Mouse (Mus musculus): ENCODE results near the gene Ccdc17.

Gene Ccdc17

DNA sequence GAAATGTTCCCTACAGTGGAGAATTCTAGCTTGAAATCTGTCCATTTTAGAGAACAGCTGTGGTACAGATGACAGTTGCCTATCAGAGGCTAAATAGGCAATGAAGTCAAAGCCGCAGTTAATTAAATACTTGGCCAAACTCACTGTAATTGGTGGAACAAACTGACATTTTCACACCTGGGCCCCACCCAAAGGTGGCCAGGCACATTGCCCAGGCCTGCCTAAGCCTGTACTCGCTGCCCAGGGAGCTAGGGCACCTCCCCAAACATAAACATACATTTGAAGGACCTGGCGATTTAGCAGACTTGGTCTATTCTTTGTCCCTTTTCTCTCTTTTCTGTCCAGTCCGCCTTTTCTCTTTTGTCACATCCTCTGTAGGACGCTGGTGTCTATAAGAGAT lies at the start of gene Ccdc17:
Ccdc17 (plus strand) TSS at position 276 of the 400 bp plus-strand sequence.
- no peak for DNase-seq

DNA sequence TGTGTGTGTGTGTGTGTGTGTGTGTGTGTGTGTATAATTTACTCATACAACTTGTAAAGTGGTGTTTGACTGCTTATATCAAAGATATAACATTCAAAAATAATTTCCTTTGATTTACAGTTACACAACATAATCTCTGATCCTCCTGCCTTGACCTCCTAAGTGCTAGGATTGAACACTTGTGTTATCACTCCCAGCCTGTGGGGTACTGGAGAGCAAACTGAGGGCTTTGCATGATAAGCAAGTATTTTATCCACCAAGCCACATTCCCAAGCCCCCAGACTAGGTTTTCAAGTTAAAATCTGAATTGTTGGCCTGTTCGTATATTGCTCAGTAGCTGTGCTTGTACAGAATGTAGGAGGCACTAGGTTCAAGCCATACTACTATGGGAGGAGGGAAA lies 46.0 kb upstream of the Ccdc17 start:
- DNase-seq = no peak

DNA sequence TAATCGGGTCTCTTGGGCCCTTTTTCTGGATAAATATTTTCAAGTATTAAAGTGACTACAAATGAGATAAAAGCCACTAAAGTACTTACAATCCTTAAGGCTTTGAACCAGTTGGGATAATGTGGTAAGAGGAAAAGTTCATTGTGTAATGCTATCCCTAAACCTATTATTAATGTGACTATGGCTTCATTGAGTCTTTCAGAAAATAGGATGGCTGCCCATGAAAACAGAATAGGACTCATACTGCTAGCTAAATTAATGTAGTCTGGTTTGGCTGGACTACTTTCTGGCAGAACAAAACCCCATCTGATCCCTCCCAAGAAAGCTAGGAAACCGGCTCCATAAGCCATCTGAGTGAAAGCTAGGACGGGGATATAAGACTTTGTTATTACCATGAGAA lies 43.4 kb upstream of the Ccdc17 start:
- DNase-seq = no peak

DNA sequence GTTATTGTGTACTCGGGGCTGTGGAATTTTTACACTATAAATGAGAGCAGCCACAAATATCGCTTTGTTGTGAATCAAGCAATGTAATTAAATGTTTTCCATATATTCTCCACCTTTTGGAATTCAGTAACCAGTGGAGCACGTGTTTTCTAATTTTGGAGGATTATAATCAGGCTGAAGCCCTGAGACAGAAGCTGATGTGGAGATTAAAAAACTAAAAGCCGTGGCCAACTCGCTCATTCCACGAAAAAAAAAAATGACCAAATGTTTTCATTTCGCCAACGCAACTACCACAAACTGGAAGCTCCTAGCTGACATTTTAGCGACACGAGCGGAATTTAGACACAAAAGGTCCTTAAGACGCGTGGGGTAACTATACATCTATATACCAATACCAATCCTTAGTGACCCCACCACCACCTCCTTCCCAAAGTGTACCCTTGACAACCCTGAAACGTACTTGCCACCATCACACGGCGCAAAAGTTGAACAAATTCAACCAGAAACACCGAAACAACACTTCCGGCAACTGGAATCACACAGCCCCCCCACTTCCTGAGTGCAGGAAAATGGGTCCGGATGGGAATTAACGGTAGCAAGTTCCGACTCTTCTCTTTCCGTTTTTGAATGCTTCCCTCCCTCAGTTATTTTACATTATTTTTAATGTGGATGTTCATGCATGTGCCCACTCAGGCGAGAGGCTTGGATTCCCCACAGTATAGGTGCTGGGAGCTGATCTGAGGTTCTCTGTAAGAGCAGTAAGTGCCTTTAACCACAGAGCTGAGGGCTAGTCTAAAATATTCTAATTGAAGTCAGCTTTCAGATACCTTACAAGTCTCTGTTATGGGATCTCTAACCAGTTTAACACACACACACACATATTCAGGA lies 40.8 kb upstream of the Ccdc17 start, which contains the start of gene Tmem69:
Tmem69 (minus strand) TSS at position 524 of the 888 bp plus-strand sequence.
- DNase-seq = peak; percentile 77

DNA sequence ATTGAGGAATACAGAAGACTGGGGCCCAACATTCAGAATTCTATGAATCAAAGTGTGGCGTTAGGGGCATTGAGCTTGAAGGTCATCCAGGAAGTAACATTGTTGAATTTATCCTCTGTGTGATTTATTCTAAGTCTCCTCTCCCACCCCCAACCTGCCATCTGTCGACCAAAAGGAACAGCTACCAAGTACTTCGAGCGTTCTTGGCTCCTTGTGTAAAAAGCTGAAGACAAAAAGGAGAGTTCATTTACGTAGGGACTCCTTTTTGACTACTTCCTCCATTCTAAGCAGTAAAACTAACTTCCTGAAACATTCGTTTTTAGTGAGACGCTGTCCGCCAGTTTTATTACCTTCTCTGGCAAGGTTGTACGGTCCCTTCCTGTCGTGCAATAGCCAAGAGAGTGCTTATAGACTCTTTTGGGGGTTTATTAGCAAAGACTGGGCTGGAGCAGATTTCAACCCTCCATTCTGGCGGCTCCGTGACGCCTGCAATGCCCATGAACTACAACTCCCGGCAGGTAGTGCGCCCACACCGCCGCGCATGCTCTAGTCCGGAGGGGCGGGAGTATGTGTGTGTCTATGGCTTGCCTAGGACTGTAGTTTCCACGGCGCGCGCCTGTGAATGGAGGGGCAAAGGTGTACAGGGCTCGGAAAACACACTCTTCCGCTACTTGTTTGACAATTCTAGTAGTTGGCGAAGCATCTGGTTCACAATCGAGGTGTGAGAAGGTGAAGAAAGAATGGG lies 39.7 kb upstream of the Ccdc17 start:
- peak; percentile 97 for DNase-seq

DNA sequence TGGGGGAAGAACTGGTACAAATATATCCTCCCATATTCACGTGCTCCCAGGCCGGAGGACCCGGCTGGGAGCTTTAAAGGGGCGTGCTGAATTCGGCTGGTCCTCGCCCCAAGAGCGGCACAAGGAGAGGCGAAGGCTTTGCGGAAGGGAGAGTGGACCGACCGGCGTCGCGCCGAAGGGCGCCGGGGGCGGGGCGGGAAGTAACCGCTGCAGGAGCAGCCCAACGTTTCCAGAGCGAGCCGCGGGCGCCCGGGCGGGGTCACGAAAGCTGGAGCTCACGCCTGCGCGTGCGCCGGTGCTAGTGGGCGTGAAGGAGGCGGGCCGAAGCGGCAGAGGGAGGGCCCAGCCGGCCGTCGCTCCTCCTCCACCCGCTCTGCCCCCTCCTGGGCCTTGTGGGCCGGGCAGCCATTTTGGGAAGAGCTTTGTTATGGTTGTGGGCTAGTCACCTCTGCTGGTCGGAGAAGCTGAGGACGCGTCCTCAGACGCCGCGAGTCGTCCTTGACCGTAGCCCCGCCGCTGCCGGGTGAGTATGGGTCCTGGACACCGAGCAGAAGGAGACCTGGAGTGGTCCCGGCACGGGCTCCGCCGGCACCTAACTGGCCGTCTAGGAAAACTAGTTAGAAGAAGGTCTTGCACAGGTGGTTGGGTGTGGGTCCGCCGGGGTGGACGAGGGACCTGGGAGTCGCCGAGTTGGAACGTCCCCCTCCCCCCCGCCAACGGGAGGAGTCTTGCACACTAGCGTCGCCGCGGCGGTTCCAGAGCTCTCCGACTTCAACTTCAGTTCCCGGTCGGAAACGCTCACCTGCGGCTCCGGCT lies 38.9 kb upstream of the Ccdc17 start, which contains the start of gene Gpbp1l1:
Gpbp1l1 (plus strand) TSS at position 353 of the 816 bp plus-strand sequence.
- peak; percentile 97 for DNase-seq

DNA sequence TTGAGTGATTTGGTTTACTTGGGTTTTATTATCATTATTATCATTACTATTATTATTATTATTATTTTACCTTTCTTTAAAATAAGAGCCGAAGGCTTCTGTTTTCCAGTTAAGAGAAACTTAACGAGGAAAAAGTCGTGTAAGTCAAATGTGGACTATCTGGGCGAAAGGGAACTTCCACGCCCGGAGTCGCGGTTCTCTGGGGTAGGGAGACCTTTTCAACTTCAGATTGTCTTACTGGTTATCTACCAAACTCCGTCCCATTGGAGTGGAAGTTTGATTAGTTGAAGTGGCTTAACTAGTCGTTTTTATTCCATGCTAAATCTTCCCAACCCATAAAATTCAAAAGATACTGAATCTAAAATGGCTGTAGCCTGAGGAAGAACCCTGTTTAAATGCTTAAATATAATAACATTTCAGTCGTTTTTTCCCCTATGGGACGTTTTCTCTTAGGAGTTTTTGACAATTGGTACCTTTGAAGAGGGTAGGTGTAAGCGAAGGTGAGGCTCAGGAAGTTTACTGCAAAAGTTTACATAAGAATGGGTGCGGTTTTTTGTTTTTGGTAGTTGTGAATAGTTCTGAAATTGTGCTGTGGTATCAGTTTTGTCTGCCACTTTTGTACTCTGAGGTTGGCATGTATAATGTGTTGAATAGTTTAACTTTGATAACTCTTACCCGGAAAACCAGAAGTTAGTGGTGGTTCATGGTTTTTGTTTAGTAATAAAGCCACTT lies 38.1 kb upstream of the Ccdc17 start:
- DNase-seq = no peak

DNA sequence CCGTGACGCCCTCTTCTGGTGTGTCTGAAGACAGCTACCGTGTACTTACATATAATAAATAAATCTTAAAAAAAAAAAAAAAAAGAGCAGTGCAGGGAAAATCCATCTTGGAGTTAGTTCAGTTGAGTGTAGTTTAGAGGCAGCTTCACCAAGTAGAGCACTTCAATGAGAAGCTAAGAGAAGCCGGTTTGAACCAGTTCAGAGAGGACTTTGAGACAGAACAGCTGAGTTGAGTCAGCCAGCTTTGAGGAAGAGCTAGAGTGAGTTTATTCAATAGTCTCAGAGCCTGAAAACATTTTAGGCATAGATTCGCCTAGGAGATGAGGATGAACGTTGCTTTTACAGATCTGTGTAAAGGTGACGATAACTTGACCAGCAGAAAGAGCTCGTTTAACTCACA lies 661 bp upstream of the Ccdc17 start:
- DNase-seq = no peak

DNA sequence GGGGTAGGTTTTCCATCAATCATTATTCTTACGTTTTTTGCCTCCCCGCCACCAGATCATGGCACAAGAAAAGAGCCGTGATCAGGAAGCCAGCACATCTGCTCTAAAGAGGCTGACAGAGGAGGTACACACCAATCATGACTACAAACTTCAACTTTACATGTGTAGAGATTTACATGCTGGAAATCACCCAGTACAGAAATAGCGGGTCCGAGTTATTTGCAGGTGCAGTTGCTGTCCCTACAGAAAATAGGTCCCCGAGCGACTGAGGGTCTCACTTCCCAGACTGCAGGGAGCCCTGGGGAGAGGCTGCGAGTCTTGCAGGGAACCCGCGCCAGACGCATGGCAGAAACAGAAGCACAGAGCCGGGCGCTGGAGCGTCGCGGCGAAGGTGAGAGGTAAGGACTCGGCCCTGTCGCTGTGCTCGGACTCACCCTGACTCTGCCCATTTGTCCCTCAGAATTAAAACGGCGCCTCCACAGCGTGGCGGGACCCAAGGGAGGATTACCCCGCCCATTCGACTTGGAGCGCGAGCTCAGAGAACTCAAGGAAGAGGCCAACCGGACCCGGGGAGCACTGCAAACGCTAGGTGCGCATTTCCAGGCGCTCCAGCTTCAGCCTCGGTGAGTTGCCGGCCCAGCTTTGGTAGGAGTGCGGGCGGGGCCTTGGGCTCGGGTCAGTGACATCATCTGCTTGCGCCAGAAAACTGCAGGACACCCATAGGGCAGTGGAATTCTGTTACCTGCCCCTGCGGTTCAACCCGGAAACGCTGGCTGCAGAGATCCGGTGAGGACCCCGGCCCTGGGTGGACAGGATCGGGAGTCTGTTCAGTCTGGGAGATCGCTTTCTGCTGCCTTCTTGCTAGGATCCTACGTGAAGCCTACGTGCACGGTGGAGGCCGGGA lies 776 bp downstream of the Ccdc17 start:
- peak; percentile 89 for DNase-seq

DNA sequence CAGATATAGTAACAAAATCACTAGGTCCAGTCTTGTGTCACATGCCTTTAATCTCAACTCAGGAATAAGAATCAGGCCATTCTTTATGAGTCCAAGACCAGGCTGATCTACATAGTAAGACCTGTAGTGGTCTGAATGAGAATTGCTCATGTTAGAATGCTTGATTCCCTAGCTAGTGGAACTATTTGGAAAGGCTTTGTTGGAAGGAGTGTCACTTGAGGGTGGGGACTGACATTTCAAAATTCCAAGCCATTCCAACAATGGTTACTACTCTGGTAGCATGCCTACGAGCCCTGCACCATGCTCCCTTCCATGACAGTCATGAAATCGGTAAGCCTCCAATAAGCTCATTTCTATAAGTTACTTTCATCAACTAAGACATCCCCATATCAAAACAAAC lies 16.2 kb downstream of the Ccdc17 start:
- DNase-seq = no peak

DNA sequence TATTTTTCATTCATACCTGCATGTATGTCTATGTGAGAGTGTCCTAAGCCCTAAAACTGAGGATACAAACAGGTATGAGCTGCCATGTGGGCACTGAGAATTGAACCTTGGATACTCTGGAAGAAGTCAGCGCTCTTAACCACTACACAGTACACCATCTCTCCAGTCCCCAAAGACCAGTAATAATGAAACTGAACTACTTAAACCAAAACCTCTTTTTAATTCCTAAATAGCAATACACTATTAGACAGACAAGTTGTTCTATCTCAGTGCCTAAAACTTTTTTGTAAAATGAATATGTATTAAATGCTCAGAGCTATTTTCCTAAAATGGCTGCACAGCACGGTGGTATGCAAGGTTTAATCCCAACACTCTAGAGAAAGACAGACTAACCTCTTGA lies 18.8 kb downstream of the Ccdc17 start:
- DNase-seq = no peak

DNA sequence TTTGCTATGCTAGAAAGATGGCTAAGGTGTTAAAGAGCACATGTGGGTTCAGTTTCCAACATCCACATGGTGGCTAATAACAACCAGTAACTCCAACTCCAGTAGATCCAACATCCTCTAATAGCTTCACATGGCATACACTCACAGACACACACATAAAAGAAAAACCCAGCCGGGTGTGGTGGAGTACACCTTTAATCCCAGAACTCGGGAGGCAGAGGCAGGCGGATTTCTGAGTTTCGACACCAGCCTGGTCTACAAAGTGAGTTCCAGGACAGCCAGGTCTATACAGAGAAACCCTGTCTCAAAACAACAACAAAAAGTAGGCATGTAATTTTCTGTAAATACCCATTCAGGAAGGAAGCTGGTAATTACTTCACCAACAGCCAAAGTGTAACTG lies 28.4 kb downstream of the Ccdc17 start:
- DNase-seq = no peak

DNA sequence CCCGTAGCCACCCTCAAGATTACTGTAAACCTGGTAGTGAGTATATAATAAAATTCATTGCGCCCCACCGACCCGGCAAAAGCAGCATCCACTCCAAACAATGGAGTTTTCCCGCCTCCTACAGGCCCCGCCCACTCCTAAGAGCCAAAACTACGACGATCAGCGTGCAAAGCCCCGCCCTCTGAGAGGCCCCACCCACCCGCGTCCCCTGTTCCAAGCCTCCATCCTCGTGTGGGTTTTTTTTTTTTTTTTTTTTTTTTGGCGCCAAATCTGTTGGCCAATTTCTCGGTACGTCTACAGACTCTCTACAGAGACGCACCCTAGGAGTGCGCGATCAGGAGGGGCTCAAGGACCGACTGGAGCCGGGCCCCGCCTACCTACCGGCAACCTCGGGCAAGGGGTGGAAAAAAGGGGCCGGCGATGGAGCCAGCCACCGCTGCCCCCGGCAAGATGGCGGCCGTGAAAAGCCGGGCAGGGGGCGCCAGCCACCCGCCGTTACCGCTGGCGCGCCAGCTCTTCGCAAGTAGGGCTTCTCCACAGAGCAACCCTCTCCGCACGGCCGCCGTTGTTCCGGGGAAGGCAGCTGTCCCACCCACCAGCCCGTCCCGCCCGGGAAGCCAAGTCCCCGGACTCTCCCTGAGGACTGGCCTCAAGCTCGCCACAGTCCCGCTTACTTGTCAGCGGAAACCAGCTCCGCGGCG lies 30.4 kb downstream of the Ccdc17 start:
- peak; percentile 51 for DNase-seq

DNA sequence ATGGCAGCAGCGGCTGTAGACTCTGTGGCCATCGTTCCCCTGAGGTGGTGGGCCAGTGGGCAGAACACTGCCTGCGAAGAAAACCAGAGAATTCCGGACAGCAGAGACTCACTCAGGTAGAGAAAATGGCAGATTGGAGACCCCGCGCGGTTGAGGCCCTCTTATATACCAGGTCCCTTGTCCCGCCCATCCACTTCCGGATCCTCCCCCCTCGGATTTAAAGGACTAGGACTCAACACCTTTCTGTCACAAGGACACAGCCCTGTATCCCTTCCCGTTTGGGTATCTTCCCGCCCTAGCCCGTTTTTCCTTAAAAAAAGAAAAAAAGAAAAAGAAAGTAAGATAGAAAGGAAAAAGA lies 30.9 kb downstream of the Ccdc17 start:
- peak; percentile 90 for DNase-seq

DNA sequence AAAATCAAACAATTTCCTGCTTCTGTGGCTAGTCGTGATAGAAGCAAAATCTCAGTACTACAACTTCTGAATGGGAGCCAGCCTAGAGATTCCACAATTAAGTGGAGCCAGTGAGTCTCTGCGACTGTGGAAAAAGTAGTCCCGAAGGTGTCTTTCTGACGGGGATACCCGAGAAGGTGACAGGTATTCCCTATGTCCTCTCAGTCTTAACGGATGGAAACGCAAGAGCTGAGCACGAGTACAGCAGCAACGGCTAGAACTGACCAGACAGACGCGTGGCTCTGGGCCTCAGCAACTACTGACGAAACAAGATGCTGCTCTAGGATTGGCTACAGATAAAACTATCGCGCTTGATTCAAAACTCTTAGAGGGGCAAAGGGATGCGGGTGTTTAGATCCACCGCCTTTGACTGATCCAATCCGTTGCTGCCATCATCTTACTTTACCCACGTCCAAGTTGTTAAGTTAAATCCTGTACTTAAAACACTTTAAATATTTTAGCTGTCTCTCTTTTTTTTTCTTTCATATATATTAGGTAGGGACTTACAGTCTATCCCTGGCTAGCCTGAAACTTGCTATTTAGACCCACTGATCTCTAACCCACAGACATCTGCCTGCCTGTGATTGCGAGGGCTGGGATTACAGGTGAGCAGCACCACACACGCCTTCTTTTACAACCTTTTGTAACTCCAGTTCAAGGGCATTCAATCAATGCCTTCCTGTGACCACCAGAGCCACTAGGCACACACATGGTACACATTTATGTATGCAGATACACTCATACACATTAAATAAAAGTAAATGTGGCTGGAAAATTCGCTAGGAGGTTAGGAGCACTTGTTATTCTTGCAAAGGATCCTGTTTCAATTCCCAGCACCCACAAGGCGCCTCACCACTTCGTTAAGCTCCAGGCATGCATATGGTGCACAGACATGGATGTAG lies 31.5 kb downstream of the Ccdc17 start, which contains the start of gene Nasp:
Nasp (minus strand) TSS at position 220 of the 941 bp plus-strand sequence.
- peak; percentile 88 for DNase-seq

DNA sequence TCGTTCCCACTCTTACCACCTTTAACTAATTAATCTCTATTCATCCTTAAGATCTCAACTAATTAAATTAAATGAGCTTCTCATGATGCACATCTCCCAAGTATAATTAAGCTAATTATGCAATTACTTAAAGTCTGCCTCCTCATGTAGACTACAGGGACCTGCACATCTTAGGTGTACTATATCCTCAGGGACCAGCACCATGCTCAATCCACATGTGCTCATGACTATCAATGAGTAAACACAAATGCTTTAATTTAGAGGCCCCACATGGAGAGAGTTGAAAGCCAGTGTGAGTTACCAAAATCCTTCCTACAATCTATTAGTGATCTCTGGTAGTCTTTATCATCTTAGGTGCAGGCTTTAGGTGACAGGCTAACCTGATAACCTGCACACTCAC lies 38.7 kb downstream of the Ccdc17 start:
- no peak for DNase-seq

DNA sequence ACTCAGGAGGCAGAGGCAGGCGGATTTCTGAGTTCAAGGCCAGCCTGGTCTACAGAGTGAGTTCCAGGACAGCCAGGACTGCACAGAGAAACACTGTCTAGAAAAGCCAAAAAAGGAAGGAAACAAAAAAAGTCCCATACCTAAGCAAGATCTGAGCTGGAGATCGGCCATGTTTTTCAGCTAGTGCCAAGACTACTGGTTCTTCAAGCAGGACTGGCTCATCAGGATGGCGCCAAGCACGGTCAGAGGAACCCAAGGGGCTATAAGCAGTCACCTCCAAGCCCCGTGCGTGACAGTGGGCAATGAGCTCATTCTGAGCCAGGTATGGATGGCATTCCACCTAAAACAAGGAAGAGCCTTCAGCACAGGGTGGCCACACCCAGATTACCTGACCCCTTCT lies 42.4 kb downstream of the Ccdc17 start:
- DNase-seq = no peak

DNA sequence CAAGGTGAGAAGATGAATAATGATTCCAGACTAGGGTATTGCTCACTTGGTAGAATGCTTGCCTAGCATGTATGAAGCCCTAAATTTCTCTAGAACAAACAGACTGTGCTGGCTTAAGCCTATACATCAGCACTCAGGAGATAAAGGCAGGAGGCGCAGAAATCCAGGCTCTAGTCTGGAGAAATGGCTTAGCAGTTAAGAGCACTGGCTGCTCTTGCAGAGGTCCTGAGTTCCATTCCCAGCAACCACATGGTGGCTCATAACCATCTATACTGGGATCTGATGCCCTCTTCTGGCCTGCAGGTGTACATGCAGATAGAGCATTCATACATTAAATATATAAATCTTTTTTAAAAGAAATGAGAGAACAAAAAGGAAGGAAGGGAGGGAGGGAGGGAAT lies 45.6 kb downstream of the Ccdc17 start:
- DNase-seq = no peak

DNA sequence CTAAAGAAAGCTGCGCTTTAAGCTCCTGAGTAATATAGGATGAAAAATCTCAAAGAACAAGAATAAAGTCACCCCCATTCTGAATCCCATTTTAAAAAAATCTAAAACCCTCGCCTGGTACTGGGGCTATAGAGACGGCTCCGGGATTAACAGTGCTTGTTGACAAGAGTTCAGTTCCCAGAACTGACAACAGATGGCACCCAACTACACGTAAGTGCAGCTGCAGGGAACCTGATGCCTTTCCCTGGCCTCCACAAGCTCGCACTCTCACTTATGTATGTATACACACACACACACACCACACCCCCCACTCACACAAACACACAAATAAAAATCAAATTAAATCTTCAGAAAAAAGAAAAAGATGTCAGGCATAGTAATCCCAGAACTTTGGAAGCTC lies 47.9 kb downstream of the Ccdc17 start:
- DNase-seq = no peak
